Mouse (Mus musculus) T-helper 1 cell (primary cell): ENCODE data around the gene Ropn1.
"Not testable (repeated sequence)": the region's sequence is repeated elsewhere in the genome, so short reads cannot be mapped to it uniquely, and the experiment has no call there.

ENCODE experiments used
- in situ Hi-C: fragments of 300-600 bp; cut with MboI, MseI; formaldehyde crosslinking; loops from one replicate; pipeline ENCODE4 v1.15.1; 2025; ENCODE audit warnings: high pct_unique_total_duplicates

Gene Ropn1

GRCm38 (mm10) chr16:34649621-34650020, at the start of gene Ropn1:
TSS of gene Ropn1 (plus strand) at chr16:34649921.
- in situ Hi-C loops = no loop called here

DNA sequence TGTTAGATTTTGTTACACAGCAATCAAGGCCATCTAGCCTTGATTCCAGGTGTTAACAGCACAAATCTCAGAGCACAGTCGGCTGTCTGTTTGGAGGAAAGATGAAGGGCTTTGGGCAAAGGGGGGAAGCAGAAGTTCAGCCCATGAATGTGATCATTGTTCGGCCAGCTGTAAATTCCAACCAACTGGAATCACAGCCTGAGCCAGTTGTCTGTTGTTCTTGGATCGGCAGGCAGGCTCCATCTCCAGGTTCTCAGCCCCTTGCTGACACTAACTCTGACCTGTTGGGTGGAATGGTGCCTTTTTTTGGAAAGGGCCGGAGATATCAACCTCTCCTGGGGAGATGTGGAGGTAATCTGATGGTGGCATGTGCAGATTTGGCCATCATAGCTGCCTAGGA, 47.8 kb upstream of the Ropn1 start:
- in situ Hi-C loops = no loop called here

DNA sequence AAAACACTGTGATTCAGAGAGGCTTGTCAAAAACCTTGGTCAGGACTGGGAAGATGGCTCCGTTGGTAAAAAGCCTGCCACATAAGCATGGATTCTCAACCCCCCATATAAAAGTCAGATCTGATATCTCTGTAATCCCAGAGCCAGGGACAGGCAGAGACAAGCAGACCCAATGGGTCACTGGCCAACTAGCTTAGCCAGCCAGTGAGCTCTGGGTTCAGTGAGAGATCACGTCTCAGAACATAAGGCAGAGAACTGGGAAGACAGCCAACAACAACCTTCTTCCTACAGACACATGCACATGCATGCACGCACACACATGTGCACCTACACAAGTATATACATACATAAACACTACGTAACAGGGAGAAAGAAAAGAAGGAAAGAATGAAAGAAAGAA, 46.6 kb upstream of the Ropn1 start:
- in situ Hi-C loops = no loop called here

GRCm38 (mm10) chr16:34603854-34604253, 45.9 kb upstream of the Ropn1 start:
- in situ Hi-C loops = no loop called here

DNA sequence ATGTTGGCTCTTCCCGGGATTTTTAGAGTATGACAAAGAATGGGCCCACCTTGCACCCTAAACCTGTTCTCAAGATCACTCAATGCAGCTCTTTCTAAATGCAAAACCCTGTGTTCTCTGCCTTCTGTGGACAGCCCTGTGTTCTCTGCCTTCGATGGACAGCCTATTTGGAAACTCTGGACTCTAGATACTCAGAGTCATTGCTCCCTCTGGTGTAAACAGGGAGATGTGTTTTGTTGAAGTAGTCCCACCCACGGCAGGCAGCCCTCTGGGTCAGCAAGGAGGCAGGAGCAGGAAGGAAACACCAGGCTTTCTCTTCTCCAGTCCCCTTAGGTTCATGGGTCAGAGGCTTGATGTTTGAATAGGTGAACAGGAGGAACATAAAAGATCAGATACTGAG, 44.0 kb upstream of the Ropn1 start:
- in situ Hi-C loops = no loop called here

GRCm38 (mm10) chr16:34610137-34610536, 39.6 kb upstream of the Ropn1 start:
- in situ Hi-C loops = loop anchor here (10.0 kb wide), 1 partner anchor 695 kb away; no protein-coding TSS in a partner anchor

DNA sequence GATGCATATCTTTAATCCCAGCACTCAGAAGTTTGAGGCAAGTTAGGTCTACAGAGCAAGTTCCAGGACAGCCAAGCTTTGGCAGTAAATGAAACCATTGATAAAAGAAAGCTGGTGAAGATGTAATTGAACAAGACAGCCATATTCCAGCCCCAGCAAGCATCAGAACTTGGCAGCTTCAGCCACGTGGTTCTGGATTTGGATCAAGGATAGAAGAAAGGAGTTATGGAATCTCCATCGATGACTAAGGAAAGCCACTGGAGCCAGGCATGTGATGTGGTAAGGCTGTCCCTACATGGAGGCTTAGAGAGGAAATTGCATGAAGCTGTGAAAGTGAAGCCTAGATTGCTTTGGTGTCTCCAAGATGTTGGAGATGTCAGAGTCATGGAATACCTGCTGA, 35.7 kb upstream of the Ropn1 start:
- in situ Hi-C loops = loop anchor here (10.0 kb wide), 1 partner anchor 699 kb away; no protein-coding TSS in a partner anchor

GRCm38 (mm10) chr16:34627591-34627990, 22.1 kb upstream of the Ropn1 start:
- in situ Hi-C loops = no loop called here

GRCm38 (mm10) chr16:34628397-34628796, 21.3 kb upstream of the Ropn1 start:
- in situ Hi-C loops = no loop called here

DNA sequence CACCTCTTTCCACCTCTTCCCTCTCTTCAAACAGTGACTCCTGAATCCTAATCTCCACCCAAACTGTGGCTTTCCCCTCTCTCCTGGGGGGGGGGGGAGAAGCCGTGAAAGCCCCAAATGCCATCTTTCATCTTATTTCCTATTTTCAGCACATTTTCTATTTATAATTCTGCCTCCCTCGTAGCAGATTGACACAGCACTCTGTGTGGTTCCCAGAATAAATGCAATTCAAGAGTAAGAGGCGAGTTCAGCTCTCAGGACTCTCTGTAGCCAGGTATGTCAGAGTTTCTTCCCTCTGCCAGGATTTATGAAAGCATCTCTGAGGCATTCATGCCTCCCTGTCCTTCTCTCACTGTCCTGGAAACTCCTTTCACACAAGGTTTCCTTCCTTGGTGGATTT, 14.2 kb upstream of the Ropn1 start:
- in situ Hi-C loops = no loop called here

- in situ Hi-C loops = no loop called here
Measured at GRCm38 (mm10) chr16:34643511-34644259, 6.0 kb upstream of the Ropn1 start.

DNA sequence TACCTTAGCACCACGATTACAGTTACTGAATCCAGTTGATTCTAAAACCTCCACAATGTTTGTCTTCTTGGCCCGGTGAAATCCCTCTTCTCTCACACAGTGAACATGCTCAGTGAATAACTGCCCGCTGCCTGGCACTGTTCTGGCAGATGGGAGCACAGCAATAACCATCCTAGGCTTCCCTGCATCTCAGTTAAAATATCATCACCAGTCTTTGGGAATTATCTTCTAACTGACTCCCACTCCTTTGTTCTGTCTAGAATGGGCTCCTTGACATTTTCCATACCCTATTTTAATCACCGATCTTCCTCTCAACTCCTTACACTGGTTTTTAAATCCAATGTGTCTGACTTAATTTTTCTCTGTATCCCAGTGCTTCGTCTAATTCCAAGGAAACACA, 3.3 kb downstream of the Ropn1 start:
- in situ Hi-C loops = no loop called here

GRCm38 (mm10) chr16:34657566-34657965, 7.8 kb downstream of the Ropn1 start:
- in situ Hi-C loops = not testable (repeated sequence)

- in situ Hi-C loops = no loop called here
Measured at GRCm38 (mm10) chr16:34657983-34658382, 8.3 kb downstream of the Ropn1 start.

- in situ Hi-C loops = no loop called here
Measured at GRCm38 (mm10) chr16:34658388-34658787, 8.7 kb downstream of the Ropn1 start.

DNA sequence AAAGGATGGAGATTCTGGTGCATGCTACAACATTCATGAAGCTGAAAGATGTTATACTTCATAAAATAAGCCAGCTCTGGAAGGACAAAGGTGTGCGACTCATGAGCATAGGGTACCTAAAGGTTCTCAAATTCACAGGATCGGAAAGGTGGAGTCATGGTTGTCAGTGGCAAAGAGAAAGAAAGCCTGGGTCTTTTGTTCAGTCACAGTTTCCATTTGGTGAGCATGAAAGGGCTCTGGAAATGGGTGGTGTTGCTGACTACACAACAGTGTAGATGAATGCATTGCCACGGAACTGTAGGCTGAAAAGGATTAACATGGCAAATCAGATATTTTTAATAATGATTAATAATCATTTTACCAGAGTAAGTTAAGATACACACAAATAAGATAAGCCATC, 14.8 kb downstream of the Ropn1 start:
- in situ Hi-C loops = no loop called here

- in situ Hi-C loops = no loop called here
Measured at GRCm38 (mm10) chr16:34667031-34667726, 17.5 kb downstream of the Ropn1 start.

- in situ Hi-C loops = no loop called here
Measured at GRCm38 (mm10) chr16:34668341-34668740, 18.6 kb downstream of the Ropn1 start.

GRCm38 (mm10) chr16:34671966-34672365, 22.2 kb downstream of the Ropn1 start:
- in situ Hi-C loops = no loop called here

GRCm38 (mm10) chr16:34672822-34673221, 23.1 kb downstream of the Ropn1 start:
- in situ Hi-C loops = no loop called here

DNA sequence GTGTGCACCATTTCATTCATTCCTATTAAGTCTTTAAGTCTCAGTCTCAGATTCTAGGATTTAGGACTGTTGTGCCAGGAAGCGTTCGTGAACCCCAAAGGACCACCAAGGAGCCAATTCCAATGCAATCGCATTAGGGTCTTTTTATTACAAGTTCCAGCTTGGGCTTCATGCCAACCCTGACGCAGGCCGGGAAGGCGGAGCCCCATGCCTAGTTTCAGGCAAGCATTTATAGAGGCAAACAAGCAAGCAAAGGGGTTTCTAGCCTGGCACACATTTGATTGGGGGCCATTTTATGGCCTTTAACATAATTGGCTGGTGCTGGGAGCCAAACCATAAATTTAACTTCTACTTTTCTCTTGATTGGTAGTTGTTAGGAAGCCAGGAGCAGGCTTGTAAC, 24.6 kb downstream of the Ropn1 start:
- in situ Hi-C loops = no loop called here

GRCm38 (mm10) chr16:34681823-34682222, 32.1 kb downstream of the Ropn1 start:
- in situ Hi-C loops = no loop called here

DNA sequence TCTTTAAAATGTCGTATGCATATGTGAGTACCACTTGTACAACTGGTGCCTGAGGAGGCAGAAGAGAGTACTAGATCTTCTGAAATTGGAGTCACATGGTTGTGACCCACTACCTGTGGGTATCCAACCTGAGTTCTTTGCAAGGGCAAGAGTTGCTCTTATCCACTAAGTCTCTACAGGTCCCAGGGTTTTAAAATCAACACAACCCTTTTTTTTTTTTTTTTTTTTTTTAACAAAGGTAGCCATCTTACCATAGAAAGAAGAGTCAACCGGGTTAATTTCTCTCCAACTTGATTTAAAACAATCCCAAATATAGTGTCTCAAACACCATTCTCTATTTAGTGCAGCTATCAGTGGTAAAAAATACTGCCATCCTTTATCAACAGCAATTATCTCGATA, 40.2 kb downstream of the Ropn1 start:
- in situ Hi-C loops = no loop called here
